Mouse (Mus musculus) urinary bladder, postnatal 14 days (tissue): ENCODE measurements around the gene Mllt3.
A peak's percentile ranks its signal among the peaks of the same experiment; 100 is the strongest.

ENCODE experiments used
- DNase-seq: peaks from one replicate; pipeline ENCODE4 v3.0.0; 2021; ENCODE audit warnings: low spot score

Mllt3 gene

DNA sequence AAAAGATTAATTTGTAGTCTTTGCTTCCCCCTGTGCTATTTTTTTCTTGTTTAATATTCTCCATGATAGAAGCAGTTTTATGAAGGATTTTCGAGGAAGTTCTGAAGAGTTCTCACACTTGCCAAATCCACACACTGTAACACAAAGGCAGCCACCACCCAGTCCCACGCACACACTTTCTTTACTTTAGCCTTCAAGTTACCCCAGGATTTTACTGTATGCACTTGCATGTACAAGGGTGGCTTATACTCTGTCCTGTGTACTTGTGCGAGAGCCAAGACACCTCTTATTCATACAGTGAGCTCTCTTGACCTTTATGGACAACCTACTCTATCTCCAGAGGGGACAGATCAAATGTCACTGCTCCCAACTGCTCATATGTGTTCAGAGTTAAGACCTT lies 209.5 kb downstream of the Mllt3 start:
- no peak for DNase-seq

DNA sequence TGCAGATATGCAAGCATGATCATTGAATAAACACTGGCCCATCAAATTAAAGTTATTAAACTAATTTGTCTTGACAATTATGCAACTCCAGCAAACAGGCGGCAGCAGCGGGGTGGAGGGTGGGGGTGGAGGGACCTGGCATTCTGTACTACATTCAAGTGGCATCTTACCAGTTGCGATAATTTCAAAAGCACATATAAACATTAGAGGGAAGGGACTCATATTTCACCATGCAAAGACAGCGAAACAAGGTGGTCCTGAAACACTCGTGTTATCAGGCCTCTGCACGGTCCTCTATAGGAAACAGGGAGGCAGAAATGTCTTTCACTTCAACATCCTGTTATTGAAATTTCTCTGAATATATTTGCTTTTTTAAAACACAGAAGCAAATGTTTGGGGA lies 210.0 kb downstream of the Mllt3 start:
- no peak for DNase-seq

DNA sequence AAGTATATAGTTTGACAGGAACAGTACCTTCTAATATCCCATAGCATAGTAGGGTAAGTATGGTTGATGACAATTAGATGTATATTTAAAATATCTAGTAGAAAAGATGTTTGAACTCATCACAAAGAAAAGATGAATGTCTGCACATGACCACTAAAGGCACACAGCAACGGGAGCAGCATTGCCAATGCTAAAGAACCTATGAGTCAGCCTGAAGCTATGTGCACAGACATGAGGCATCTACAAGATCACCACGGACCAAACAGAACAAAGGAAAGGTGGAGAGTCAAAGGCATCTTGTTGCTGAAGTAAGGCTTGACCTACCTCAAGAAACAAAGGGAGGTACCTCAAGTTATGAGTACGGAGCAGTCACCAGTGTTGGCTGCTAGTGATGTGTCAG lies 212.3 kb downstream of the Mllt3 start:
- no peak for DNase-seq

DNA sequence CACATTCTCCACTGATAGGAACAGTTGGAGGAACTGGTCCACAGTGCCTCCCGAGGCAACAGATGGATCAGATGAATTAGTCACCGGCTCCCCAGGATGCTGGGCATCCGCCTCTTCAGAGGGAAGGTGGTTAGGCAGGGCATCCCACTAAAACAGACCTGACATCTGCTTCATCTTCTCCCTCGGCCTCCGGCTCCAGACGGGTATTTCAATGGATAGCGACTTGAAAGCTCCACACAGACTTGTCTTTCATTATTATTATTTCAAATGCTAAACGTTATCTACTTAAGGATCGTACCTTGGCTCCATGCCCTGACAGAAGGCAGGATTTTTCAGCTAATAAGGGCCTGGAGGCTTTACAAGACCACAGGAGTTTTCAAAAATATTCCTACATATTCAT lies 214.0 kb downstream of the Mllt3 start:
- no peak for DNase-seq

DNA sequence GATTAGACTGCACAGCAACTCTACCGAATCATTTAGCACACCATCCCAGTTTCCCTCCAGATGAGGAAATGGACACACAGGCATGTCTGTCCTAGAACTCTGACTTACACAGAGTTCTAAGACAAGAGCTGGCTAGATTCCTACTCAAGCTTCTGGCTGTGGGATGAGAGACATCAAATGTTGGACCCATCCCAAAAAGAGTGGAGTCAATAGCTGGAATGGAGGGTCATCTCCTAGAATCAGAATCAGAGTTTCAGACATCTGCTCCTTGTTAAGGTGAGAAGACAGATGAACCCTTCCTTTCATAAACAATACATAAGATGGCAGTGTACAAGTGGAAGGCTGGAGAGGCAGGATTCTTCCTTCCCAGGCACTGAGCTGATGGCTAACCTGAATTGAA lies 214.9 kb downstream of the Mllt3 start:
- no peak for DNase-seq

DNA sequence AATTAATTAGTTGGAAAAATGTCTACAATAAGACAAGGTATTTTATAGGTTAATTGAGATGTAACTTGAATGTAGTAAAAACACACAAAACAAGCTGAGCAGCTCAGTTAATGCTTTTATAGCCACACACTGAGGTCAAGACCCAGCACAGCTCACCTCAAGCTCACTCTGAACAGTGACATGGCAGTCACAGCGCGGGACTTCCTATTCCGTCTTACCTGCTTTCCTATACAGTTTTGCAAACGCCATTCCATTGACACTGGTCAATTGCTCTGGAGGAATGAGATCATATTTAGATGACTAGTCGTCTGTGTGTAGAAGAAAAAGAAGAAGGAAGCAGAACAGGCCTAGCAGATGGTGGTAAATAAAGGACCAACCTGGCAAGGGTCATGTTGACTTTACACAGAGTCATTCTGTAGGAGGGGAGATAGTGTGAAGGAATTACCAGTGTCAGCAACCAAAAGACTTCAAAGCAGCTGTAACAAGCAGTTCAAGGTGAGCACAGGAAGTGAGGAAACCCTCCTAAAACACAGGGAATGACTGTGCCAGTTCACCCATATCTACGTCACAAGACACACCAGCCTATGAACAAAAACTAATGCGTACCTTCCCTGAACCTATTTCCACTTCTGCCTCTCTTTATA lies 217.6 kb downstream of the Mllt3 start:
- DNase-seq = no peak

DNA sequence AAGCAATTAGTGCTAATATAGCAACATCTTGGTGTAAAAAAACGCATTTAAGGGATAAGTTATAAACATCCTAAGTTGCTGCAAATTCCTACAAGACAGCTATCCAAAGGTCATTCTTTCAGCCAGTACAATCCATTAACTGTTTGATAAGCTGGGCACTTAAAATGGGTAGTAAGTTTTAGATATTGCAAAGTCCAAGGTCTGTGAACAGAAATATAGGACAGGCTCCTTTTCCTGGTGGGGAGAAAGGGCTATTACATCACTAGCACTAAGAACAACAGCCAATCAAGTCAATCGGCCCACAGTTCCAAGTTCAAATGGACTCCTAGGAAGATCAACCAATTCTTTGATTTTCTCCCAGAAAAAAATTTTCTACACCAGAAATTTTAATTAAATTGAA lies 221.3 kb downstream of the Mllt3 start:
- no peak for DNase-seq

DNA sequence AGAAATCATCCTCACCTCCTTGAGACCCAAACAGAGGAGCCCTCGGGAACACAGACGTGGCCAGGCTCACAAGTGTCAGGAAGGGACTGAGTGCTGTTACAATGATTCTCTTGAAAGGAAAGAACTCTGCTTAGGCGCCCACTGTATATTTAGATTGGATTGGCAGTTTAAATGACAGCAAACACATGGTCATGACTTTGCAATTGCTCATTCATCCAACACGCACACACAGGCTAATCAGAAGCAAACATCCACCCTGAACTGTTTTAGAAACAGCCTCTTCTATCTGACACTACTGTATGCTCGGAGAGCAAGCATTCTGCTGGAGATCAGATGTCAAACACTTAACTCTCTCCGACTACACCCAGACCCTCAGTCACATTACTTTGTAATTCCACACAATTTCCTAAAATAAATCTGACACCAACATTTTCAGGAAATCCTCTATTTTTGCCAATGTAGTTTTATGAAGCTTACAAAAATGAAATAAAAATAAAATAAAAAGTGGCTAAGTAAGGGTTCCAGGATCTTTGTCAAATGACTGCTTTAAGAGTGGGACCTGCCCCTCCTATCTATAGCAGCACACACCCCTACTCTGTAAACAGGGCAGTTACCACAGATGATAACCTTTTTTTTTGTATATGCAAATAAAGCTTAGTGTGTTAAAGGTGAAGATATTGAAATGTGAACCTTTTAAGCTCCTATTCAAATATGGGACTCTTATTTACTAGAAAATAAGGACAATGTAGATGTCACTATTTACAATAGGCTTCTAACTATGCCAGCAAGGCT lies 226.8 kb downstream of the Mllt3 start:
- DNase-seq = no peak

DNA sequence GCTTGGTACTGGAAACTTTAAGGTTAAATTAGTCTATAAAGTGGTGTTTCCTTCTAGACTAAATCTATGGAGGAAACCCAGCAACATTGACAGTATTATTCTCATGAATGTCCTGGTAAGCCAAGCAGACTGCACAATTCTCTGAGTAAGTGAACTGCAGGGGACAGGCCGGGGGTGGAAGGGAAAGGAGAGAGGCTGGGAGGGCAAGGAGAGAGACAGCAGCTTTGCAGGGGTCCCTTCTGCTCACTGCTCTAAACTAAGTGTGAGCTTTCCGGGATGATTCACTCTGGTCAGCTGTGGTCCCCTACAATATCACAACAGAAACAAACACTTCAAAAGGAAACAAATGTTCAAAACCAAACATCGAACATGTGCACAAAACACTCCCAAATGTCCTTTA lies 228.6 kb downstream of the Mllt3 start:
- no peak for DNase-seq

DNA sequence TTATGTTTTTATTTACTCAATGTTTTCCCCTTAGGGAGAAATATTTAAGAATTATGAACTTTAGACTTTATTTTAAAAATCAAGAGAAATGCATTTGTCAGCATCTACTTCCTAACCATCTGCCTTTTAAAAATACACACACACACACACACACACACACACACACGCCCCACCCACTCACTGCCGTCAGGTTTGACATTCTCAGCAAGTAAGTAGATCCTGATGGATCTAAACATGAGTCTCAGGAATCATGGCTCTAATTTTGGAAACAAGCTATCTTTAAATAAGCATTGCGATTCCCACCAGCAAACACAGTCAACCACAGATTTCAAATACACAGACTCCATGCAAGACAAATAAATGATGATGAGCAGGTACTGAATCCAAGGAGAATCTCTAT lies 229.9 kb downstream of the Mllt3 start:
- DNase-seq = no peak

DNA sequence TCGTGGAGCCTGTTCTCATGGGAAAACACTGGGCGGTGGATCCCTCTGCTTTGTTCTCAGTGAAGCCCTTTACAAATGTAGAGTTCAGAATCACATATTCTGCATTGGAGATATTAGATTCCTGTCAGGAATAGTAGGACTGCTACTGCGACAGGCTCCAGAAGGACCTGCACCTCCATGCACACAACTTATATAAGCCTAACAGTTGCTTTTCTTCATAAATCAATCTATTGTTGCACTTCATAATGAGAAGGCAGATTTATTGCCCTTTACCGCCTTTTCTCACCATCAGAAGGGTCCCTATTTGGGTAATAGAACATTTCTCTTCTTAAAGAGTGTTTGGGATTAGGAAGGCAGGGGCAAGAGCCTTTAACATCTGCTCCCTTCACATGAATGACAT lies 231.0 kb downstream of the Mllt3 start:
- DNase-seq = no peak

DNA sequence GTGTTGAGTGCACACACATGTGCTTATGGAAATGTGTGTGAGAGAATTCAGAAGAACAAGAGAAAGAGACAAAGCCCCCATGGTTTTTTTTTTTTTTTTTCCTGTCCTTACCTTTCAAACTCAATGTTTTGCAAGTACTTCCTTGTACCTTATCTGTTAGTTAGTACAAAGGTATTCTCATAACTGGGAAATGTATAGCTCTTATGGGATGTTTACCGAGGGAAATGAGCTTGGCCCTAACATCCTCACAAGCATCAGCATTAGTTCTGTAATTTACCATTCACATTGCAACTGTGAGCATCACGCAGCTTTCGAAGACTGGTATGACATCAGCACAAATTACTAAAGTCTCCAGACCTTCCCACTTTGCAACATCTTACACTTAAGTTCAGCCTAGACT lies 231.8 kb downstream of the Mllt3 start:
- no peak for DNase-seq

DNA sequence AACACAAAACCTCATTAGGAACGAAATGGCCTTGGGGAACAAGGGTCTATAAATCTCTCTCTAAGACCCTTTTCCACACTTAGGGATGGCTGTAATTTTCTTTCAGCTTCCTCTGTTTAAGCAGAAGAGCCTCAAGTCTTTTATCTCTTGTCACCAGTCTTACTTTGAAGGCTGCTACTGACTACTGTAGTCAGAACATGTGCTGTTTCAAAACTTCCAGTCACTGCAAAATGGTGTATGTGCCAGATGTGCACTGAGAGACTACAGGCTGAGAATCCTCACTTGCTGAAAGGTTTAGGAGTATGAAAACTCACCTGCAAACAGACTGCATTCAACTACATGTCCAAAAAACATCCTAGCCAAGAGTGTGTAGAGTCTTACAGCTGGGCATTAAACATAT lies 232.9 kb downstream of the Mllt3 start:
- DNase-seq = no peak

DNA sequence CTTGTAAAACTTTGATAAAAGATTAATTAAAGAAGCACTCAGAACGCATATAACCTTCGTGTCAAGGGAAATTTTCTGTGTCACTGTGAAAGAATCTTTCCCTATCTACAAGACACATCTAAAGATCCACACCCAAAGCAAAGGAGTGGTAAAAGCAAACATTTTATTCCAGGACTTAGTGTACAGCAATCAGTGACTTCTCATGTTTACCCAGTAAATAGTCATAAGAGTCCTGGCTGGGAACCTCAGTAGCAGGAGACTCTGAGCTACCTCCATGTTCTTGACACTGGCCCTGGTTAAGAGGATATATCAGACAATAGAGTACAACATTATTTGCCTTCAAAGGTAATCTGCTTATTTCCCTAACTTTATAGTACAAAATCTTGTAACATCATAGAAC lies 233.7 kb downstream of the Mllt3 start:
- DNase-seq = no peak

DNA sequence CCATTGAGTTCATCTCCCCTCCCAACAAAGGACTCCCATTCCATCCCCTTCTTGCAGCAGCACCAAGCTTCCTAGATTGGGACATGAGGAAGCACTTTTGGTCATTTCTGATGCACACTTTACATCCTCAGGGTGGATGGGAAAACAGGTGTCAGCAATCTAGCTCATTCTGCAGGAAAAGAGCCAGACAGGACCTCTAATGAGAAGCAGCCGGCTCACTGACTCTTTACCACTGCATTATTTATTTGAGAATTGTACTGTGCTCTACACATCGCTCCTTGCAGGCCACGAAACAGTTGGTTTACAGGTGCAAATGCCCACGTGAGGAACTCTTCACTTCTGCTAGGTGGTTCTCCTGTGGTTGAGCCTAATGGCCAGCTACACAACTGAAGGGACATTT lies 237.9 kb downstream of the Mllt3 start:
- no peak for DNase-seq

DNA sequence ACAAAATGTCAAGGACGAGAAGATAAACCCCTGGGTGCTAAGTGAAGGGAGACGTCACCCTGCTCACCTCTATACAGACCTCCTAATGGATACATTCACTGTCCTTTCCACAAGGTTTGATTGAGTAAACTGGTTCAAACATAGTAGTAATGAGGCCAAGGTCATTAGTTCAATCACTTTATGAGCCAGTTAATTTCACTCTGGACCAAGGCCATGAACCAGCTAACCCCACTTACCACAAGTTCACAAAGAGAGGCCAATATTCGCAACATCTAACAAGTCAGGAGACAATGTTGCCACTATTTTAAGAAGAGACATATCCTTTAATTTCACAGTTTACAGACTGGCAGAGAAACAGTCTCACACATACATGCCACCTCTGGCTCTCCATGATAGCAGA lies 238.9 kb downstream of the Mllt3 start:
- no peak for DNase-seq

DNA sequence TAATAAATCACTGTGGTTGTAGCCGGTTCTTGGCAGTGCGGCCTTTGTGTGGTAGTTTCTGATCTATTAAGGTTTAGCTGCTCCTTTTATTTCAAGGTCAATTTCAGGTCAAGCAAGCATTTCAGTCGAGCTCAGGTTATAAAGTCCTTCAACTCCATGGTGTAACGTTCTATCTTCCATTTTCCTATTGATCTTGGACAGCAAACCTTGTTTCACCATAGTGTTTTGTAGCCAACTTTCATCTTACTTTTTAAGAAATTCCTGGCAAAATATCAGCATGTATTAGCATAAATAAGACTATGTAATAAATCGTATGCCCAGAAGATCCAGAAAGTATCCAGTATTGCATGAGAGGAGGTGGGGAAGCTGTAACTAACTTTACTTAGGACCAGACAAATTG lies 240.7 kb downstream of the Mllt3 start:
- DNase-seq = no peak

DNA sequence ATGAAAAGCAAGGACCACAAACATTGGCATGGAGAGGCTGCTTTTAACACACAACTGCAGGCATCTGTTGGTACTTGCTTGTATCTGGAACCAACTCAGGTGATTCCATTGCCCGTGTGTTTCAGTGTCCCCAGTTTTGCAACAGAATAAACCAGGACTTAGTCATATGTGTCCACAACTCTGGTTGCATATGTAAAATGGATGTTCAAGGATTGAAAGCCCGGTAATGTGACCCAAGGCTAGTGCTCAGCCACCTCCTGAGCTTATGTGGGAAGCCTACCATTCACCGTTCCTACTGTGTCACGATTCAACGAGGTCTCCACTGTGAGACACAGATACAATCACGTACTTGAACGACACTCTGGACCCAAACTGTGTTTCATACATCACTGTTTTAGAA lies 243.7 kb downstream of the Mllt3 start:
- no peak for DNase-seq

DNA sequence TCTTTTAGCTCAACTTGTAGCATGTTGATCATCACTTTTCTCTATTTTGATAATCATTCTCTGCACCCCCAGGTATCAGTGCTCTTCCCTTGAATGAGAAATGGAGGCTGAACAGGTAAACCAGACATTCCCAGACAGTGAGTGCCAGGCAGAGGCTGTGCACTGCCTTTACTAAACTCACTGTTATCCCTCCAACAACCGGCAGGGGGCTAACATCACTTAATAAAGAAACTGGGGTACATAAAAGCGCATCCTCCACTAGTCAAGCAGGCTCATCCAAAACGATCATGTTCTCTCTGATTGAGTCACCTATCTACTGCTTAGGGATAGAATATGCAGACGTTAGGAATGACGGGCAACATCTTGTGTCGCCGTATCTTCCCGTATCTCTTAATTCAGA lies 244.5 kb downstream of the Mllt3 start:
- peak; percentile 56 for DNase-seq

DNA sequence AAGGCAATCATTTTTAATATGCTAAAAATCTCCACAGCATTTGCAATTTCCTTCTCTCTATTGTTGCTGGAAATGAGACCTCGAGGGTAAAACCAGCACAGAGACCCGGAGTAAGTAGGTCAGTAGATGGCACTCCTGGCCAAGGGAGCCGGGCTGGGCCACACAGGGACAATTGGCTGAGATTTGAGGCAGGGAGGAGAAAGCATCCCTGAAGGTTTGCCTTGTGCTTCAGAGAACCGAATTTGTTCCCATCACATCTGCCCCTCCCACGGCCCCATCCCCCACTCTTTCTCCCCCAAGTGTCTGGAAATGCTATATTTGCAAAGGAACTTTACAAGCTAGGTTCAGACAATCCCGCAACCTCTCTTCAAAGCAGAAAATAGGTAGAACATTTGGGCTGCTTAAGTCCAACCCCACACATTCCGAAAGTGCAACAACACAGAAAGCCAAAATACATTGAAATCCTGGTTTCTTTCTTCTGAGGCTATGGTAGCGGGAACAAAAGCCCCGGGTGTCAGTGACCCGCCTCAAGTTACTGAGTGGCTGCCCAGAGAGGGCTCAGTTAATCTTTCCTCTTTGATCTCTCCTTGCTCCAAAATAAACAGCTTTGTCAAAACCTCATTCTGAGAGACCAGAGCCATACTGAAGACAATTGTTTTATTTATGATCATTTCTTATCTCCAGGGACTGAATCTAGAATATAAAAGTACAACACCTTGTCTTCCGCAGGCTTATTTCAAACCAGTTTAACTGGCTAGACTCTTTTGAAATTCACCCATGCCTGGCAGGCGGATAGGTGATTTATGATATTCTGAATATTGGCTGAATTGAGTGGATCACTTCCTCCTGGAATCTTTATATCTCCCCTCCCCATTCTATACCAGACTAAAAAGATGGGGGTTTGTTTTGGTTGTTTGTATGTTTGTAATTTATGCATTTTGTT lies 247.8 kb downstream of the Mllt3 start:
- DNase-seq = peak; percentile 60

DNA sequence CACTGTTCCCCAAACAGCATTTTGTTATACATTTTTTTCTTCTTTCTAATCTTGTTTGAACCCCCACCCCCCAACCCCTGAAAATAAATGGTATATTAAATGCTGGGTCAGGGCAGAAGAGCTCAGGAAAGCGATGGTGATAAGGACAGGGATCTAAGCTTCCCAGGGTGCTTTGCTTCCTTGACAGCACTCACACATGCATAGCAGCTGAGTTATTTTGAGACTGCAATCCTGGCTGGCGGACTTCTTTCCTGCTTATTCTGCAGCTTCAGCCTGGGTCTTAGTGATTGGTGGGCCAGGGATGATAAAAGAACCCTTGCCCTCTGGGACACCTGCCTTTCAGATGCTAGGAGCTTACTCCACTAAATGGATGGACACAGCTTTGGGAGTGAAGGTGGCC lies 249.4 kb downstream of the Mllt3 start:
- DNase-seq = no peak

DNA sequence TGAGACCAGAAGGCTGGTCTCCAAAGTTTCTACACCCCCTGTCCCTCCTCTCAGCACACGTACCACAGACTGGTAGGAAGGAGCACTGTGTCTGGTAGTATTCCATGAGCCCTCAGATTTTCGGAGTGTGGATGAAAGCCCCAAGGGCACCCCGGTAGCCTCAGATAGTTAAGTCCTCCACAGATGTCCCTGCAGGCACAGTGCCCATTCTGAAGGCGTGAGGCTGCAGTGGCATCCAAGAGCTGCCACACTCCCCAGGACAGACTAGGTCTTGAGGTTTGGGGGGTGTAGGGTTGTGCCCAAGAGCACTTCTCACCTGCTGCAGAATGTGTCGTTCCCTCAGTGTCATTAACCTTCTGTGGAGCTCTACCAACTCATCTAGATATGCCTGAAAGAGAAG lies 251.2 kb downstream of the Mllt3 start:
- no peak for DNase-seq

DNA sequence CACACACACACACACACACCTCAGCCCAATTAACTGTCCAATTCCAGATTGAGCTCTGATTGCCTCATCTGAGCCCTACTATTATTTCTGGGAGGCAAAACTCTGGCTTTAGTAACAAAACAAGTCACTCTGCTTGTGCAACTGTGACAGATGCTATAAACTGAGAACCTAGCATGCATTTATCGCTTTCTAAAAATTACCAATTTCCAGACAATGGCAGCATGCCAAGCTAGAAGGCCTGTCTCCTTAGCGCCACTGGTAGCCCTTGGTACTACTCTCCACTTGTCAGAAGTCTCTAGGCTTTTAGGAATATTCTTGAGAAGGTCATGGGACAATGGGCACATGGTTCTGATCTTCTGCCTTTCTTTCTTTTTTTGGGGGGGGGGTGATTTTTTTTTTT lies 257.4 kb downstream of the Mllt3 start:
- no peak for DNase-seq
